Mouse (Mus musculus) liver (tissue): ENCODE measurements around the gene Nsrp1.

ENCODE experiments used
- DNase-seq: peaks from one replicate; pipeline ENCODE4 v3.0.0-alpha.2; 2020; ENCODE audit warnings: mixed read lengths

Gene Nsrp1

DNA sequence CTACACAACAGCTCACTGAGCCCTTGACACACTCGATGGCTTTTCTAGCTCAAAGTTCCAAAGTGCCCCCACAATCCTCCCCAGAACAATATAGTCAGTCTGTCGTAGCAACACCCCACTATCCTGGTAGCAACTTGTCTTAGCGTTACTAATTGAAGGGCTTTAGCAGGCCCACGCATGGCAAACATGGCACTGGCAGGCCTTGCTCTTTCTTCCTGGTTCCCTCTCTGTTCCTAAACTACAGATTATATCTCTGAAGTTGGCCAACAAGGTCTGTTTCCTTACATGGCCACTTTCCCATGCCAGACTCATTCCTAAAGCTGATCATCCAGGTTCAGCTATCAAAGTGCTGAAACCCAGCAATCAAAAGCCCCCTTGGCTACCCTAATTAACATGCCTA, 36.3 kb downstream of the Nsrp1 start:
- DNase-seq = no peak

DNA sequence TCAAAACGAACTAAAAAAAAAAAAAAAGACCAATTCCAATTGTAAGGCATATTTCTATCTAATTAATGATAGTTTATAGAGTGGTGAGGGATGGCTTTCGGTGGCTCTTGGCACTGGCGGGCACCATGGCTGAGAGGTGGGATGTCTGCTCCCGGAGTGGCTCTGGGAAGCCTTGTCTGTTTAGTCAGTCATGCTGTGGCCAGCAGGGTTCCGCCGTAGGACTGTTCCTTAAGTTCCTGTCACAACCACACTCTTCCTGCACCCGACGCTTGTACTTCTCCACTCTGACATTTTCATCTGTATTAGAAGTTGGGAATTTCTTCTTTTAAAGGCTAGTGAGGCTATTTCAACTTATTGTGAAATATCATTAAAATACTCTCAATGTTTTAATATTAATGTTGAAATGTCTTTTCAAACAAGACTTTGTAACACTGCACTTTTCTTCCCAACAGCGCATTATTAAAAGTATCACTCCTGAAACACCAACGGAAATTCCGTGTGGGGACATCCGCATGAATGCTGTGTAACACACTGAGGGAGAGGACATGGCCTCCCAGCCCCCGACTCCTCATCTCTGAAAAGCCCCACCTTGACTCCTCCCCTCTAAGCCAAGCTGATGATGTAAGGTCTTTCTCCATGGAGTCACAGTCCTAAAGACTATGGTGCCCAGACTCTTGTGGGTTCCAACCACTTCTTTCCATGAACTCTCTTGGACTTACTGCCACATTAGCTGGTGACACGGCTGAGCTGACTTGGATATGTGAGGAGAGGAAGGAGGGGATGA, 46.9 kb downstream of the Nsrp1 start:
- no peak for DNase-seq

DNA sequence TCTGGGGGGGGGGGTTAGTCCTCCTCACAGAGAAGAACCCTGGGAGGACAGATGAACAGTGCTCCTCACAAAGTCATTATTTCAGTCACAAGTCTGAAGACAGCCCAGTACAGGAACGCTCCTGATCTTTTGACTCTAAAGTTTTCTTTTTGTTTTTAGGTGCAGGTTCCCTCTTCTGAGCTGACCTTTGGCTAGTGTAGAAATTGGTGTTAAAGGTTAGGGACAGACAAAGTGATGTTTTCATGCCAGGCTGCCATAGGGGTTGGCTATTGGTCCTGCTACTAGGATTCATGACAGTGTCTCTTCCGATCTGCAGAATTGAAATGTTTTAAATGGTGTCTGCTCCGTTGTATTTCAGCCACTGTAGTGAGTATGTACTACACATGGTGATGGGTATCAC, 50.1 kb downstream of the Nsrp1 start:
- DNase-seq = no peak

DNA sequence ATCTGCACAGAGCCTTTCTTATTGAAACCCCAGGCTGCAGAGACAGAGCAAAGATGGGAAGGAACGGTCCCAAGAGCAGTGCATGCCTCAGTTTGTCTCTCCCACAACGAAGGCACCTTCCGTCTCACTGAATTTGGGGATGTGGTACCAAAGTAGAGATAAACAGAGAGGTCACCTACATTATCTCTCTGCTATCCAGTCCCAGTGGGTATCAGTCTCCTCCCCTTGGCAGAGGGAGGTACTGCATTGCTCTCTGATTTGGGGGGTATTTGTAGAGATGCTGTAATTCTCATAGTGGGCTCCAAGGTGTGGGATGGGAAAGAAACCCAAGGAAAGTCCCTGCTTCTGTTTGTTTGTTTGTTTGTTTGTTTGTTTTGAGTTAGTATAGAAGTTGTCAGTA, 51.7 kb downstream of the Nsrp1 start:
- no peak for DNase-seq

DNA sequence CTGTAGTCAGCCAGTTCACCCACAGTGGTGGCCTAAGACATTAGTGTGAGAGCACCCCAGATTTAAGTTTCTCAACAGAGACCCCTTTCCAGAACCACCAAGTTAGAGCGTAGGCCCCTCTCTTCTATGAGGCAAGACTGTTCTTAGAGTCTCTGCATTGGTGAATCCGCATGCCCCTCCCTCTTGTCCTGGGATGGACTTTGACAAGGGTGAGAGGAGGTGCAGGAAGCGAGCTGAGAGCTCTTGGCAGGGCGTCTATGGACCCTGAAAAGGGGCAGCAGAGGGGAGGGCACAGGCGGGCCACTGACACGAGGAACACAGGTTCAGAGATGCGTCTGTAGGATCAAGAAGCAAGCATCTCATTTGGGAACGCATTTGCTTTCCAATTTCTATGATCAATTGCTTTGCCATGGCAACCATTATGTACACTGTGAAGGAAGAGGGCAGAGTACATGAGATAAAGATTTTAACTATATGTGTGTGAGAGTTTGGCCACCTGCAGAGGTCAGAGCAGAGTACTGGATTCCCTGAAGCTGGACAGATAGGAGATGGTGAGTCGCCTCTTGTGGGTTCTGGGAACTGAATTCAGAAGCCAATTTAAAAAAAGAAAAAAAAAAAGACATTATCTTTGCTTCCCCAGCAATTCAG, 56.4 kb downstream of the Nsrp1 start:
- no peak for DNase-seq

DNA sequence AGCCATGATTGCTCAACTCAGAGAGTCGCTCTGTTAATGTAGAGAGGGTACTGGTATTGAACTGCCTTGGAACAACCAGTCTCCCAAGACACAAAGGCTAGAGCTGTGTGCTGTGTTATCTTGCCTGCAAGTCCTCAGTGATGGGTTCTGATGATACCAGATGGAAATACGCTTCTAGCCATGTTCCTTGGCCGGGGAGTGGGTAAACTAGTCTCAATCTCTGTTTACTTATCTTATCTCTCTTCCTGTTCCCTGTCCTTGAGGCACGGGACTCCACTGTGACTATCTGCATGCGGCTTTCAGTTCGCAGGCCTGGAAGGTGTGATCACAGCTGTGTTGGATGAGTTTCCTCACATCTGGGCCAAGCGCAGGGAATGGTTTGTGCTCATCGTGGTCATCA, 58.7 kb downstream of the Nsrp1 start:
- DNase-seq = no peak

DNA sequence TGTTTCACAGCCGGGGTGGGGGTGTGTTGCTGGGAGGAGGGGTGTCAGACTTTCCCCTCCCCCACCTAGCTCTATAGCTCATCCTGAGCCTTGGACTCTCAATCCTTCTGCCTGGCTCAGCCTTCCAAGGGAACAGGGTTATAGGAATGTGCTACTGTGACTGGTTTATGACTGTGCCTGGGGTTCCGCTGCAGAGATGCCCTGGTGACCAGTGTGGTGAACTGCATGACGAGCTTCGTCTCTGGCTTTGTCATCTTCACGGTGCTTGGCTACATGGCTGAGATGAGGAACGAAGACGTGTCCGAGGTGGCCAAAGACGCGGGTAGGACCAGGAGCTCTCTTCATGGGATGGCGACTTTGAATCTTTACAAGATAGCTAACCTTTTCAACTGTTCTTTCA, 60.2 kb downstream of the Nsrp1 start:
- DNase-seq = no peak

DNA sequence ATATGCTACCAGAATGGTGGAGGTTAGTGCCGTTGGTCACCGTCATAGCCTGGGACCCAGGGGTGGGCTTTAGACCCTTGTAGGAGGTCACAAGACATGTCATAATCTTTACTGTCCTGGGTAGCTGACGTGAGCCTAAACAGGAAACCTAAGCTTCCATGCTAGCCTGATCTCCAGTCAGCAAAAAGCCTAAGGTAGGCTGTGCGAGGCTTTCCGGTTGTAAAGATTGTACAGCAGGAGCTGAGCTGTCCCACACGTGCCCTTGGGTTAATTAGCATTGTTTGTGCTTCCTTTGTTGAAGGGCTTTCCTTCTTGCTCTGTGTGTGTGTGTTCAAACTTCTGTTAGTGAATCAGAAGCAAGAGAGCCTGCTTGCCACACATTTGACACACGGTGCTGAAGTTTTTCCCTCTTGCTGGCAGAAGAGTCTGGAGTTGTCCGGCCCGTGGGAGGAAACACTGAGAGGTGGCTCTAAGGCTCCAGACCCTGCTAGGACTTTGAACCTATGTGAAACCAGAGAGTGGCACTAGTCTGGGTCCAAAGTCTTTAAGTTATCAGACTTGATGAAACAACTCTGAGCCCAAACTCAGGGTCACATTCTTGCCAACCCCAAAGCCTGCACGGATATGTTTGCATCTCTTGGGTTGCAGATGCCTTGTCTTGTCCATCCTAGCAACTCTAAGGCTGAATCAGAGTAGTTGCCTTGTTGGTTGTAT, 67.3 kb downstream of the Nsrp1 start:
- no peak for DNase-seq

DNA sequence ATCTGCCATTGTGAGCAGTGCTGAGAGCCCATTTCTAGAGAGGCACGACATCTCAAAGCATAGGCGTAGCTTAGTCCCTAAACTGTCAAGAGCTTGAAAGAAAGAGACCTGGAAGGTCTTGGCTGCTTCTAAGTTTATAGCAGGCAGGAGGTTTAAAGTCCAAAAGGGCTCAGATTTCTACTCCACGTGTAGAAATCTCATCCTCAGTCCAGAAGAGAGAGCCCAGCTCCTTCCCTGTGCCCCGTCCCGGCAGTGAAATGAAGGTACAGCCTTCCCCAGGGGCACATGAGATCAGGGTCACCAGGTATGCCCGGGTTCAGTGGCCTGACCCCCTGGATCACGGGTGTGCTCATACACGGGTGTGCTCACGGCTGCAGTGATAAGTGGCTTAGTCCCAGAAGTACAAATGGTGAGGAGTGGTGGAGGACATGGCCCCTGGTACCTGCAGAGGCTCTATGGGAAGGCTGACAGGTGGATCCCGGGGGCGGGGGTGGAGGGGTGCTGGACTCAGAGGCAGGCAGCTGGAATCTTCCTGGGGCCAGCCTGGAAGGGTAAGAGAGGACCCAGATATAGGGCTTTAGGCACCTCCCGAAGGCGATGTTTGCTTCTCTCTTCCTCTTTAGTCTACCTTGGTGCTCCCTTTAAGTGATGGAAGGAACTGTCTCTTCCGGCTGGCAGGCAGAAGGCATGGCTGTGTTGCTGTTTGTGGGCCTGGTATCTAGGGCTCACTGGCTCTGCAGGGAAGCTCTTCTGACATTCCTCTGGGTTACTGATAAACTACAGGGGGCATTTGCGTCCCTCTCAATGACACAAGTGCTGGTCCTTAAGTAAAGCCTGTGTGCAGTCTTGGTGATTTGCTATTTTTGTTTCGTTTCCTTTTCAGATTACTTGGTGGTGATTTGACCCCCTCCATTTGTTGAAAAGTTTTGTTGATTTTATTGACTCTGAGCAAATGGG, 68.9 kb downstream of the Nsrp1 start:
- DNase-seq = no peak

DNA sequence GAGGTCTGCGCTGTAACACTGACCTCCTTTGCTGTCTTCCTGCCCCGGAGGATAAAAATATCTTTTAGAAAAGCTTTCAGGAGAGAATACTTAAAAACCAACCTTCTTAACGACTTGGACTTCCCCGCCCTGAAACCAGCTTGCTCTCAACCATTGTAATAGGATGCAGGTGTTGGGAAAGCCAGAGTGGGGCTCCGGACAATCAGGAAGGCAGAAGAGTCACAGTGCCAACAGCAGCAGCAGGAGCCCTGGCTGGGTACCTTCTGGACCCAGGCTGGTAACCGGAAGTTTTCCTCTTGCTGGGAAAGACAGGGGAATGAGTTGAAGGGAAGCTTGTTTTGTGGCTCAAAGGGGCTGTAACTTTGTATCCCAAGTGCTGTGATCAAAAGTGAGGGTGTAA, 71.6 kb downstream of the Nsrp1 start:
- no peak for DNase-seq

DNA sequence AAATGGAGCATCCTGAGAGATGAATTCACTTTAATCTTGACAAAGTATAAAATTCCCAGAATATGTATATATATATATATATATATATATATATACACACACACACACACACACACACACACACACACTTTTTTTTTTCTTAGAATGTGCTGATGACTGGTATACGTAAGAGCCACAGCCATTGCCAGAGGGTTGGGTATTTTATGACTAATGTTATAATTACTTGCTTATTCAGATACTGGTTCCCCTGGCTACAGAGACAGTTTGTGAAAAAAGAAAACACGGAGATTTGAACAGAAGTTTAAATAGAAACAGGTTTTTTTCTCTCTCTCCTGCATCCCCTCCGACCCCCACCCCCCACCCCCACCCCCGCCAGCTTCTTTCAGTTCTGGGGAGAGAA, 72.4 kb downstream of the Nsrp1 start:
- DNase-seq = no peak

DNA sequence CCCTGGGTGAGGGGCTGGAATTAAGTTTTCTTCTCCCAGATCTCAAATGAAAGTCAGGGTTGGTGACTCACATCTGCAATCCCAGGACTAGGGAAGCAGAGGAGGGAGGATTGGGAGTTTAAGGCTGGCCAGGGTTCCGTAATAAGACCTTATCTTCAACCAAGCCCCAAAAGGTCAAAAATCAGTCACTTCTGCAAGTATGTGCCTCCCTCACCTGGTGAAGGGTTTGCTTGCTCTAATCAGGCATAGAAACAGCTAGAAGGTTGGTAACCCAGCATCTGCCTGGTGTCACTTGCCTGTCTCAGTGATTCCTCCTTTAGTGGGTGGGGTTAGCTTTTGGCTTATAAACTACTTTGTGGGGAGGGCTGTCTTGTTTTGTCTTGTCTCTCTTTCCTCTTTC, 75.9 kb downstream of the Nsrp1 start:
- DNase-seq = no peak

DNA sequence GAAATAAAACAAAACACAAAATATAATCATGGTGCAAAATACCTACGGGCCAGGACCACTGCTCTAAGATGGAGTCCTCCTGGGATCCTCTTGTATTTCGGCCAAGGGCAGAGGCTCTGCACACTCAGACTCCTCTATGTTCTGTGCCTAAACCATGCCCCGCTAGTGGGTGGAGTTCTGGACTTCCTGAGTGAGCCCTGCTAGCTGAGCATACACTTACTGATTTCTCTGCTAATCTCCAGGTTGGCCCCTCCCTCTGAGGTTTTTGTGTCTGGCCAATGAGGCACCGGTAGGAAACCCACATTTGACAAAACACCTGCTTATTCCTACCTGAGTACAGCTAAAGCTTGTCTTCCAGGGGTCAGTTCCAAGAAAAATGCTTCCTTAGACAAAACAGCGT, 77.5 kb downstream of the Nsrp1 start:
- no peak for DNase-seq

DNA sequence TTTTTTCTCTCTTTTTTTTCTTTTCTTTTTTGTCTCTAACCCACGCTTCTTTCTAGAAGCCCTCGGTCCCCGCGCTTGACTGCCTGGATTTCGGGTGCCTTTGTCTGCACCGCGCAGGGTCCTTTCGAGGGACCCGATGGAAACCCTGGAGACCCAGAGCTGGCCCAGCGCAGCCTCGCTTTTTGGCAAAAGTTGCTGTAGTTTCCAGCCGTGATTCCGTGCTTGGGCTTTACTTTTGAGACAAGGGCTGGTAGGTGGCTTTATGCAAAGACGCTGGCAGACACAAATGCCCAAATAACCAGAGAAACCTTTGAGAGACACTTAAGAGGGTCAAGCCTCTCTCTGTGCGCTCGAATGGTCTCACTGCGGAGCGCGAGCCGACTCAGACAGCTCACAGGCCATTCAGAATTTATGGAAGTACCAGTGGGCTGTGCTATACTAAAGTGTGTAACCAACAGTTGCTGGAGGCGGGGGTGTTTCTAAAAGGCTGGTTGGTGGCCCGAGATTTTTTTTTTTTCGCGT, 79.5 kb downstream of the Nsrp1 start:
- no peak for DNase-seq

DNA sequence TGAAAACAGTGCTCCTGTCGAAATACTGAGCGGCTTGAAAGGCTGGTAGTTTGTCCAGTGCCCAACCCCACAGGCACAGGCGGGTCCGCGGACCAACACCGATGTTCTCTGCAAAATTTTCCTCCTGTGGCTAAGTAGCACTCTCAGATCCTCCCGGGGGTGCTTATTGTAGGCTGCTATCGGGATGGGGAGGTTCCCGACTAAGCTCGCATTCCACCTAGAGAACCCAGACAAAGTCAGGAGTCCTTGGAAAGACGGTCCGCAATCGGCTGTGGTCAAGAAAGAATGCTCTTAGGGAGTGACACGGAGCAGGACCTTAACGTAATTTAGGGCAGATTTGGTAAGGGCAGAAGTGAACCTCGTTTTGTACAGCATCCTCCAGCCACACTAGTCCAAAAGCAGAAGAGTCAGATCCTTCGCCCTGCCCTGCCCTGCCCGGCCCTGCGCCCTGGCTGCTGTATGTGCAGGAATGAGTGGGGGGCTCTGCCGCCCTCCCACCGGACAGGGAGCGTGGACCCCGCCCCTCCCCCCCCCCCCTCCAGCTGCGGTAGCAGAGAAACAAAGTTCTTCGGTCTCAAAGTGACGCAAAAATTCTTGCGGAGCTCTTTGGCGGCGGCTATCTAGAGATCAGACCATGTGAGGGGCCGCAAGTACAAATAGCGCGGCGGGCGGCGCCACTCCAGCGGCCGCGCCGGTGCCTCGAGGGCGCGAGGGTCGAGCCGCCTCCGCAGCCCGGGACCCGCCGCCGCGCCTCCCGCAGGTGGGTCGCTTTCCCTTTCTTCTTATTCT, 80.1 kb downstream of the Nsrp1 start, which contains the start of gene Slc6a4:
TSS of gene Slc6a4 (plus strand) at position 688 of the 789 bp plus-strand sequence.
- DNase-seq = no peak

DNA sequence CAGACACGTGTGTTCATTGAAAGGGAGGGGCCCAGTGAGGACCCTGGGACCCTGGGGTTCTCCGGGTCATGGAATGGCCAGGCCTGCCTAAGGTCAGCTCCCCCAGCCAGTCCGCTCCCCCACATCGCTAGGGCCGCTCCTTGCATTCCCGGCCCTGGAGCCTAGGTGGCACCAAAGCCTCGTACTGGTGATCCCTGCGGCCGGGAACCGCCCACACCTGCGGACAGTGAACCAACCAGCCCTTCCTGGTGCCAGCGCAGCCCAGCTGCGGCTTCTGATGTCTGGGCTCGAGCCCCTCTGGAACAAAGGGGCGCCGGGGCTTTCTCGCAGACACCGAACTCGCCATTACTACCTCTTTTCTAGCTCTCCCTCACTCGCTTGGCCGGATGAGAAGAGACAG, 80.9 kb downstream of the Nsrp1 start:
- DNase-seq = peak; percentile 78

DNA sequence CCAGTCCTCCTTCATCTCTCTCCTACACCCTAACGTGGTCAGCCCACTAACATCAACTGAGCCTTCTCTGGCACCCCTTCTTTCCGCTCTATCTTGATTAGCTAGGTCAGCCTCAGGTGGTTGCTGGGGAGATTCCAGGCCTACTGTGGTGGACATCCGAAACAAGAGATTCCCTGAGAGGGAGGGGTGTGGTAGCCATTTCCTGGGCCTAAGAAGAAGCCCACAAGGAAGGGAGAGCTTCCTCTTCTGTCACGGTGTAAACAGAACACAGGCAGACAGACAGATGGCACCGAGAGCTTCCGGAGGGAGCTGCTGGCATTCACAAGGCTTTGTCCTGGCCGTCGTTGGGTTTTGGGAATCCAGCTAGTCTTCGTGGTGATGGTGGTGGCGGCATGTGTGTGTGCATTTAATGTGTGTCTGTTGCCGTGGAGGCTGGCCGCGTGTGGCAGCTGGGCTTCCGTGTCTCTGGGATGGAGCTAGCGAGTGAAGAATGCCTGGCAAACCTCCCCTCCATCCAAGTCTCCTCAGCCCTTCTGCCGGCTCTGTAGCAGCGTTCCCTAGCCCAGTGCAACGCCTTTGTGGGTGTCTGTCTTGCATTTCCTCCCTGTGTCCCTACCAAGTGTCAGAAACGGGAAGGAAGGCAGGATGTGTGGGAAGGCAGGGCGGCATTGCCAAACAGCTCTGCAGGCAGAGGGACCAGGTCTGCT, 82.1 kb downstream of the Nsrp1 start:
- DNase-seq = no peak
